Mouse (Mus musculus): ENCODE results near the gene Fam49a.

DNA sequence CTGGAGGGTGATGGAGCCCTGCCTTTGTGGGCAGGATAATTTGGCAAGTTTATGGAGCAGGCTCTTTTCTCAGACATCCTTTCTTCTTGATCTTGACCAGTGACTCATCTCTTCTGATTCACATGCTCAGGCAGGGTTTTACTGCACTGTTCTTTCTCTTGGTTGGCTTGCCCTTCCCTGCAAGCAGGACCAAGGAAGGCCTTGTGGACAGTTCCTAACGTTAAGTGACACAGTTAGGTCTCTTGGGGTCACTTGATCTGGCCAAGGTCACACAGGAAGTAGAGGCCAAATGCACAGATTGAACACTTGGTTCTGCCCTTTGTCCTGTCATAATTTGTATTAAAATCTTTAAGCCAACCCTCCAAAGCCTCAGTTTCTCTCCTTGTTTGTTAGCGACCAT lies 158.5 kb downstream of the Fam49a start:
- TF ChIP-seq CTCF (IDR thresholded peaks at IDR 0.05; ENCODE audit: control insufficient read depth, insufficient read depth, insufficient read length) (no peak), USF1 (IDR thresholded peaks at IDR 0.05; ENCODE audit: low read depth) (no peak), MYOD1 (IDR thresholded peaks at IDR 0.05; ENCODE audit: control insufficient read depth, insufficient read length, low read depth) (no peak), MAX (IDR thresholded peaks at IDR 0.05) (no peak)

Measured in C2C12 (cell line).